Mouse (Mus musculus): ENCODE results near the gene Srbd1.

- TF ChIP-seq CTCF (IDR thresholded peaks at IDR 0.05; ENCODE audit: extremely low read depth, insufficient read depth, low read length): no peak
- TF ChIP-seq POLR2A (IDR thresholded peaks at IDR 0.05; ENCODE audit: extremely low read depth, insufficient read depth, low read length): no peak
Observed at GRCm38 (mm10) chr17:85981869-85982268, 163.1 kb downstream of the Srbd1 start.

Data from cortical plate, adult 2 months (tissue).